8 mouse cellular contexts compared by ENCODE assay signal in the genomic region with DNA sequence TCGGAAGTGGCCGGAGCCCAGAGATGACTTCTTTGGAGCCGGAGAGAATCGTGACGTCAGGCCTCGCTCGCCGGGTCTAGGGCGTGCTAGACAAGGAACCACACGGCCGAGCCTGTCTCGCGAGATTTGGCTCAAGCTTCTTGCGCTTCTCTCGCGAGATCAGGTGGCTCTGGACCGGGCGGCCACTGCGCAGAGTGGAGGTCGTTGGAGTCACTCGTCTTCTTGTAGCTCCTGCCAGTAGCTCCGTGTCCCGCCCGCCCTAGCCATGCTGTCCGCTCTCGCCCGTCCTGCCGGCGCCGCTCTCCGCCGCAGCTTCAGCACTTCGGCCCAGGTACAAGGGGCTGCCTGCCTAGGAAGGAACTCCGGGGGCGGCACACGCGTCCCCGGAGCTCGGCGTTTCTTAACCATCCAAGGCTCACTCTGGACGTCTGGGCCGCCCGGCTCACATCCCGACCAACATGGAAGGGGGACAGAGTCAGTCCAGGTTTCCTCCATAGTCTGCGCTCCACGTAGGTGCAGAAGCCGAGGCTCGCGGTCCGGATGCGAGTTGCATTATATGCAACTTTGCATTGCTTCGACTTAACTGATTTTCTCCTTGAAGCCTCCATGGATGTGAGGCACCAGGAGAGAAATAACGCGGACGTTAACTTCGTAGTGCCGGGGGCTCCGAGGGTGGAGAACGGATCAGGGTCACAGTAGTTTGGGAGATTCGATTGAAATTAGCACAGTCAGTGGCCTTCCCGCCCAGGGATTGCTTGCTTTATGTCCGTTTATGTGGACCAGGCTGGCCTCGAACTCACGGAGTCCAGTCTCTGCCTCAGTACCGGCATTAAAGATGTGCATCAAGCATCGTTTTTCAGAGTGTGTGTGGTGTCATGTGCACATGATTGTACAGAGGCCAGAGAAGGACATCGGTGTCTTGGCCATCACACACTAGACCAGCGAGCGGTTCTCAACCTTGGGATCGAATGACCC. TPM values are rescaled to one million over a fixed set of nuclear protein-coding genes. Genes with fewer than 3 reads are reported as not detected.
DNase-seq lines count a peak whose midpoint lies in the region; ATAC-seq lines count a peak whose summit lies in the region.

Mdh2 (plus strand) TSS at position 10 of the 975 bp plus-strand sequence.

- peak; percentile 99 for DNase-seq in MEL-GATA-1-ER (ENCODE audit: extremely low read depth, low read depth)
- peak; percentile 99 for DNase-seq in cerebellum, adult 8-10 months
- peak; percentile 100 for DNase-seq in forelimb bud, embryonic 11.5 days (ENCODE audit: low read depth, low spot score)
- peak; percentile 97 for DNase-seq in layer of hippocampus, adult 9-10 months (ENCODE audit: low spot score)
- DNase-seq in ovary, postnatal 10 days (ENCODE audit: low spot score): peak; percentile 94
- peak; percentile 99 for DNase-seq in thymus, postnatal 10 days (ENCODE audit: low spot score in 2 of 2)

- no peaks in the 10 kb centered on the region for H3K27me3 ChIP-seq in lung, embryonic 16.5 days (ENCODE audit: control insufficient read depth, insufficient read depth, low read depth, low read length)

- H3K4me2 ChIP-seq in lung, embryonic 16.5 days (ENCODE audit: low read depth, low read length): peak within 1 kb of the TSS; percentile 72

- peak within 1 kb of the TSS; percentile 97 for H3K9ac ChIP-seq in lung, embryonic 16.5 days (ENCODE audit: low read length)

- peak within 1 kb of the TSS; percentile 96 for H3K4me3 ChIP-seq in lung, embryonic 16.5 days (ENCODE audit: low read length)

- H3K36me3 ChIP-seq in lung, embryonic 16.5 days (ENCODE audit: control insufficient read depth, insufficient read depth, low read length): peaks cover 10% of the 10 kb centered on the region

- ATAC-seq in hematopoietic stem cell, adult 5-6 weeks (replicated peaks in 1 of 2; ENCODE audit: insufficient read depth in 1 of 2, low FRiP score in 2 of 2, low TSS enrichment in 1 of 2, low read depth in 1 of 2, poor library complexity in 2 of 2, severe bottlenecking in 2 of 2): peak; percentile 89 to 94
- peak; percentile 98 for ATAC-seq in lung, embryonic 16.5 days (ENCODE audit: low read depth)

- no peaks in the 10 kb centered on the region for H3K9me3 ChIP-seq in lung, embryonic 16.5 days (ENCODE audit: control insufficient read depth, low read length)

- WGBS in lung, embryonic 16.5 days: under 1% methylated on average over 68 of the region's 70 CpGs

- peaks cover 15% of the 10 kb centered on the region for H3K4me1 ChIP-seq in lung, embryonic 16.5 days (replicated peaks; ENCODE audit: control insufficient read depth, insufficient read depth, low read length)

- peak within 1 kb of the TSS; percentile 93 for H3K27ac ChIP-seq in lung, embryonic 16.5 days (ENCODE audit: low read length)

RNA-seq across cellular contexts. Expression of gene Mdh2, which starts in this region (rescaled TPM):
- total RNA-seq in hematopoietic stem cell, adult 5-6 weeks (2017): 130 and 138 TPM in 2 replicates
- 433 and 434 TPM in 2 replicates for polyA plus RNA-seq in lung, embryonic 16.5 days (2015; fragmentation: Nextera tagmentation; extraction: Ambion mirVana)

Comparison
In these comparisons a context has a peak if more than half of its experiments do, and no peak if none do; other contexts are left out.
1. Peak in every context shown above with its lines: DNase-seq, ATAC-seq, H3K4me3 ChIP-seq and H3K27ac ChIP-seq.